Comparison of ENCODE assay signal across 7 mouse cellular contexts in the genomic region with DNA sequence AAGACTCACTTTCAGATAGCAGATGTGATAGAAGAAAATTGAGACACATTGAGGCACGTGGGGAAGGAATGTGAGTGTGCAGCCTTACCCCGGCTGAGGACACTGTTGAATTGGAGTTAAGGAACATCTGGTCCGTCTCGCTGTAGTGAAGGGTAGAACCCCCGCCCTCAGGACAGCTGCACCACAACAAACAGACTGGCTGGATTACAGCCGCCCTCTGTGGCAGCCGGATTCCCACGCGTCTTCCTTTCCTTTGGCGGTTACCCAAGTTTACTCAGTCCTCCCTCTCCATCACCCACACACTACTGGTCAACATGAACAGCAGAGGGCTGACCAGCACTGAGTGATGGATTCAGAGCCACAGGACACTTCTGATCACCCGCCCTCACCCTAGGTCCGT.
A peak's percentile ranks its signal among the peaks of the same experiment; 100 is the strongest.
DNase-seq lines count a peak whose midpoint lies in the region; ATAC-seq and TF ChIP-seq lines count a peak whose summit lies in the region.

No protein-coding gene starts in this region.

- DNase-seq in ES-CJ7 (ENCODE audit: low read depth, low spot score), result peak; percentile 13
- peak; percentile 35 for DNase-seq in brain, adult 2 months (ENCODE audit: low read depth, low spot score)
- DNase-seq in heart, postnatal 4 days, result peak; percentile 55
- peak; percentile 9 for DNase-seq in lung, adult 2 months
- DNase-seq in adrenal gland, postnatal 4 days (ENCODE audit: low spot score in 2 of 2), result no peak

- TF ChIP-seq CTCF in lung, adult 2 months (IDR thresholded peaks at IDR 0.05; ENCODE audit: insufficient read depth, low read length), result no peak

- H3K4me1 ChIP-seq in lung, adult 2 months (ENCODE audit: control insufficient read depth, insufficient read depth, low read length), result no peaks in the 10 kb centered on the region; the same call in 1 of the 2 replicates

- no peak overlapping the region for H3K4me3 ChIP-seq in lung, adult 2 months (replicated peaks; ENCODE audit: extremely low read depth, low read depth, low read length)

- WGBS in lung, adult 2 months, result 52% methylated on average over 12 of the region's 12 CpGs

- no peak for ATAC-seq in inflammation-experienced regulatory T-cells, adult 6 months
- no peak for ATAC-seq in megakaryocyte-erythroid progenitor cell, adult 5-6 weeks (replicated peaks; ENCODE audit: low FRiP score, low TSS enrichment, poor library complexity, severe bottlenecking)

- no peak for TF ChIP-seq POLR2A in lung, adult 2 months (IDR thresholded peaks at IDR 0.05; ENCODE audit: borderline replicate concordance, extremely low read depth, low read depth, low read length)

Comparison
In these comparisons a context has a peak if more than half of its experiments do, and no peak if none do; other contexts are left out.
1. DNase-seq: peak in ES-CJ7 (single experiment), brain, adult 2 months (single experiment), heart, postnatal 4 days (single experiment) and lung, adult 2 months (single experiment); none in adrenal gland, postnatal 4 days (0 of 2).